Mouse (Mus musculus) forebrain, embryonic 16.5 days (tissue): ENCODE data around the gene Krtap2-4. TPM values are rescaled to one million over a fixed set of nuclear protein-coding genes. Genes with fewer than 3 reads are reported as not detected.
"Not testable (repeated sequence)": the region's sequence is repeated elsewhere in the genome, so short reads cannot be mapped to it uniquely, and the experiment has no call there.

Experiments used
- ATAC-seq: fragments of 200-750 bp; cut with Nextera tagmentation; 2 replicates; pipeline ENCODE4 v1.8.0; 2017; ENCODE audit warnings: mild to moderate bottlenecking, moderate library complexity
- H3K27ac ChIP-seq: fragments of 300-500 bp; sonication (generic); 2 replicates; pipeline ENCODE4 v1.5.1; 2014; ENCODE audit warnings: low read length, control low read depth
- H3K27me3 ChIP-seq: fragments of 300-500 bp; sonication (generic); replicated peaks from 2 replicates; pipeline ENCODE4 v1.6.1; 2014; ENCODE audit warnings: low read length; ENCODE audit not compliant: control insufficient read depth, insufficient read depth
- H3K36me3 ChIP-seq: fragments of 300-500 bp; sonication (generic); 2 replicates; pipeline ENCODE4 v1.6.1; 2014; ENCODE audit not compliant: control insufficient read depth, insufficient read depth
- H3K4me1 ChIP-seq: fragments of 300-500 bp; sonication (generic); replicated peaks from 2 replicates; pipeline ENCODE4 v1.6.1; 2014; ENCODE audit warnings: low read length; ENCODE audit not compliant: control insufficient read depth, insufficient read depth
- H3K4me2 ChIP-seq: fragments of 300-500 bp; sonication (generic); 2 replicates; pipeline ENCODE4 v1.6.1; 2014; ENCODE audit warnings: mild to moderate bottlenecking, low read length, control low read depth
- H3K4me3 ChIP-seq: fragments of 300-500 bp; sonication (generic); replicated peaks from 2 replicates; pipeline ENCODE4 v1.5.1; 2014; ENCODE audit warnings: mild to moderate bottlenecking, low read length, control low read depth
- H3K9ac ChIP-seq: fragments of 300-500 bp; sonication (generic); replicated peaks from 2 replicates; pipeline ENCODE4 v1.6.1; 2014; ENCODE audit warnings: low read depth, low read length, control low read depth
- H3K9me3 ChIP-seq: fragments of 300-500 bp; sonication (generic); 2 replicates; pipeline ENCODE4 v1.6.1; 2016; ENCODE audit warnings: low read length; ENCODE audit not compliant: control insufficient read depth
- WGBS: fragments of 180-500 bp; shearing (Covaris S2); extraction: QIAGEN DNeasy Blood & Tissue Kit; methylation state at CpG from one replicate; pipeline ENCODE4 v1.1.7; 2014; 5-methylcytosine and 5-hydroxymethylcytosine counted together
- polyA plus RNA-seq: library from polyadenylated mRNA; unstranded; fragments of >200 nt; fragmentation: Nextera tagmentation; extraction: Ambion mirVana; gene quantifications from 2 replicates; pipeline ENCODE4 v1.2.1, GENCODE M21; 2015

Krtap2-4 gene
- polyA plus RNA-seq, 1 experiment from 2014 or later = not detected

DNA sequence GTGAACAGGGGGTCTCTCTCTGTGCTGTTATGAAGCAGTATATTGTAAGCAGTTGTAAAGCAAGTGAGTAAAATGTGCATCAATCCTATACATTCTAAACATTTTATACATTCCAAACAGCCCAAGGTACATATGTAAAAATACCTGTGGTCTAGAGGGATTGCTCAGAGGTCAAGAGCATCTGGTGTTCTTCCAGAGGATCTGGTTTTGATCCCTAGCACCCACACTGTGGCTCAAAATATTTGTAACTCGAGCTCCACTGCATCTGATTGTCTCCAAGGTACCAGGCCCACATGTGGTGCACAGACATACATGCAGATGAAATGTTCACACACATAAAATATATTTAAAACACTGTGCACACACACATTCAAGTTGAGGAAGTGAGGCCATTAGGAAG, 26.3 kb upstream of the Krtap2-4 start:
- H3K9ac ChIP-seq = no peak overlapping the region
- no peaks in the 10 kb centered on the region for H3K36me3 ChIP-seq
- ATAC-seq = no peak
- H3K4me1 ChIP-seq = no peaks in the 10 kb centered on the region
- WGBS = 53% methylated on average over 1 of the region's 1 CpGs
- no peak overlapping the region for H3K4me2 ChIP-seq
- H3K27me3 ChIP-seq = no peaks in the 10 kb centered on the region
- H3K4me3 ChIP-seq = no peak overlapping the region
- no peak overlapping the region for H3K27ac ChIP-seq
- H3K9me3 ChIP-seq = no peaks in the 10 kb centered on the region

DNA sequence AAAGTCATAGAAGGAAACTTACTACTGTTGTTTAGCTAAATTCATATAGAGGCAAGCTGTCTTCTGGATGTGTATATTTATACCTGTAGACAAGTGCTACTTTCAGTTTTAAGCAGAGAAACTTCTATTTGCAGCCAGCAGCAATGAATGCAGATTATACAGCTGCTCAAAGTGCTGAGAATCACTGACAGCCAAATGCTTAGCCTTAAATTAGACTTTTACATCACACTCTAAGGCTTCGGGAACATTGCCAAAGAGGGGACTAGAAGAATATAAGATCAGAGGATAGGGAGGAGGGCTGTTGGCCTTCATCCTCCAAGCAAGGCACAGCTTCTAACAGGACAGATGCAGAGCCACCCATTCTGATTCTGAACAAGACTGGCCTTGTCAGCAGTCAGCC, 22.4 kb upstream of the Krtap2-4 start:
- no peaks in the 10 kb centered on the region for H3K4me1 ChIP-seq
- H3K36me3 ChIP-seq = no peaks in the 10 kb centered on the region
- no peak overlapping the region for H3K4me3 ChIP-seq
- no peaks in the 10 kb centered on the region for H3K9me3 ChIP-seq
- H3K27ac ChIP-seq = no peak overlapping the region
- H3K9ac ChIP-seq = no peak overlapping the region
- 68% methylated on average over 1 of the region's 1 CpGs for WGBS
- no peaks in the 10 kb centered on the region for H3K27me3 ChIP-seq
- H3K4me2 ChIP-seq = no peak overlapping the region
- no peak for ATAC-seq

GRCm38 (mm10) chr11:99634653-99635134, 20.0 kb upstream of the Krtap2-4 start, which contains the start of gene Krtap4-2:
Krtap4-2 (minus strand) TSS chr11:99635084.
- no peaks in the 10 kb centered on the region for H3K36me3 ChIP-seq
- H3K4me1 ChIP-seq = no peaks in the 10 kb centered on the region
- no peak within 1 kb of the TSS for H3K4me2 ChIP-seq
- no peak within 1 kb of the TSS for H3K4me3 ChIP-seq
- H3K27ac ChIP-seq = no peak within 1 kb of the TSS
- no peak for ATAC-seq
- 38% methylated on average over 8 of the region's 8 CpGs for WGBS
- no peaks in the 10 kb centered on the region for H3K27me3 ChIP-seq
- H3K9ac ChIP-seq = no peak within 1 kb of the TSS
- H3K9me3 ChIP-seq = no peaks in the 10 kb centered on the region

GRCm38 (mm10) chr11:99633293-99633692, 18.6 kb upstream of the Krtap2-4 start:
- no peak overlapping the region for H3K27ac ChIP-seq
- H3K4me3 ChIP-seq = no peak overlapping the region
- no peak overlapping the region for H3K4me2 ChIP-seq
- H3K9me3 ChIP-seq = no peaks in the 10 kb centered on the region
- WGBS = 78% methylated on average over 2 of the region's 2 CpGs
- H3K9ac ChIP-seq = no peak overlapping the region
- H3K4me1 ChIP-seq = no peaks in the 10 kb centered on the region
- no peaks in the 10 kb centered on the region for H3K27me3 ChIP-seq
- H3K36me3 ChIP-seq = no peaks in the 10 kb centered on the region
- no peak for ATAC-seq

- no peaks in the 10 kb centered on the region for H3K9me3 ChIP-seq
- no peak overlapping the region for H3K27ac ChIP-seq
- no peak overlapping the region for H3K9ac ChIP-seq
- no peak for ATAC-seq
- H3K4me1 ChIP-seq = no peaks in the 10 kb centered on the region
- no peaks in the 10 kb centered on the region for H3K27me3 ChIP-seq
- no peaks in the 10 kb centered on the region for H3K36me3 ChIP-seq
- 70% methylated on average over 3 of the region's 3 CpGs for WGBS
- H3K4me2 ChIP-seq = no peak overlapping the region
- no peak overlapping the region for H3K4me3 ChIP-seq
Measured at GRCm38 (mm10) chr11:99630890-99631289, 16.2 kb upstream of the Krtap2-4 start.

DNA sequence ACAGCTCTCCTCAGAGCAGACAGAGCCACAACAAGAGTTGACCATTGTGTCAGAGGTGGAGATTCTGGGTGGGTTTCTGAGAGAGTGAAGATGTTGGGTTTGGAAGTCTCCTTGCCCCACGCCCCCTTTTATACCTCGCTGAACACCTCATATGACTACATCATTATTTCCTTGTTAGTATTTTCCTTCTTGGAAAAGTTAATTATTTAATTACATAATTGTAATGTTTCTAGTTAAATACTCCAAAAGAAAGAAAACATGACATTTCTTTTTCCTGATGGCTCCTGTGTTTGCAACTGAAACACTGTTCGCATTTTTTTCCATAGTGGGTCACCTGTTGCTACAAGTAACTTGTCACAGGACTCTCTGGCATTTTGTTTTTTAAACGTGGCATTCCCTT, 13.5 kb upstream of the Krtap2-4 start, which contains the start of gene Krtap4-1:
Gene Krtap4-1, minus strand, starts transcription at position 101 of the 400 bp plus-strand sequence.
- no peak for ATAC-seq
- Histone ChIP-seq H3K4me1 (no peaks in the 10 kb centered on the region), H3K9me3 (no peaks in the 10 kb centered on the region), H3K4me2 (no peak within 1 kb of the TSS), H3K27me3 (no peaks in the 10 kb centered on the region), H3K9ac (no peak within 1 kb of the TSS), H3K36me3 (no peaks in the 10 kb centered on the region), H3K27ac (no peak within 1 kb of the TSS), H3K4me3 (no peak within 1 kb of the TSS)
- 84% methylated on average over 4 of the region's 4 CpGs for WGBS

GRCm38 (mm10) chr11:99620335-99620734, 5.7 kb upstream of the Krtap2-4 start, which contains the start of gene Gm11562:
Gm11562 (minus strand) TSS chr11:99620435.
- H3K4me1 ChIP-seq = no peaks in the 10 kb centered on the region
- H3K9me3 ChIP-seq = no peaks in the 10 kb centered on the region
- no peak within 1 kb of the TSS for H3K4me3 ChIP-seq
- H3K9ac ChIP-seq = no peak within 1 kb of the TSS
- no peak within 1 kb of the TSS for H3K27ac ChIP-seq
- ATAC-seq = no peak
- 92% methylated on average over 2 of the region's 2 CpGs for WGBS
- no peaks in the 10 kb centered on the region for H3K36me3 ChIP-seq
- no peak within 1 kb of the TSS for H3K4me2 ChIP-seq
- no peaks in the 10 kb centered on the region for H3K27me3 ChIP-seq

GRCm38 (mm10) chr11:99610089-99610488, 4.6 kb downstream of the Krtap2-4 start, which contains the start of gene Gm11937:
Gm11937 (minus strand) TSS chr11:99610189.
- H3K4me1 ChIP-seq, ATAC-seq, H3K4me2 ChIP-seq, H3K9ac ChIP-seq, H3K36me3 ChIP-seq, H3K27me3 ChIP-seq, H3K27ac ChIP-seq, H3K4me3 ChIP-seq, H3K9me3 ChIP-seq: not testable (repeated sequence)
- 60% methylated on average over 1 of the region's 2 CpGs for WGBS

- Histone ChIP-seq H3K4me2 (no peak overlapping the region), H3K9ac (no peak overlapping the region), H3K36me3 (no peaks in the 10 kb centered on the region), H3K9me3 (no peaks in the 10 kb centered on the region), H3K4me1 (no peaks in the 10 kb centered on the region), H3K4me3 (no peak overlapping the region), H3K27me3 (no peaks in the 10 kb centered on the region), H3K27ac (no peak overlapping the region)
- ATAC-seq = no peak
- 48% methylated on average over 1 of the region's 1 CpGs for WGBS
Measured at GRCm38 (mm10) chr11:99609126-99609525, 5.5 kb downstream of the Krtap2-4 start.

- not testable (repeated sequence) for ATAC-seq, H3K4me3 ChIP-seq, H3K36me3 ChIP-seq, H3K27me3 ChIP-seq, H3K9ac ChIP-seq, H3K27ac ChIP-seq, H3K4me2 ChIP-seq, H3K4me1 ChIP-seq, H3K9me3 ChIP-seq
- WGBS = 76% methylated on average over 1 of the region's 1 CpGs
Measured at GRCm38 (mm10) chr11:99603208-99603607, 11.4 kb downstream of the Krtap2-4 start, which contains the start of gene Gm11938. Gm11938 (minus strand) TSS chr11:99603308.
